Mouse (Mus musculus): ENCODE results near the gene AC140267.1. TPM values are rescaled to one million over a fixed set of nuclear protein-coding genes. Genes with fewer than 3 reads are reported as not detected.
A peak's percentile ranks its signal among the peaks of the same experiment; 100 is the strongest.

Gene AC140267.1
- polyA plus RNA-seq, 1 experiment from 2014 or later = not detected

- H3K9me3 ChIP-seq (ENCODE audit: control insufficient read depth, low read length) = no peaks in the 10 kb centered on the region
- DNase-seq (ENCODE audit: low spot score) (no peak), ATAC-seq (ENCODE audit: insufficient number of reproducible peaks, low FRiP score, low TSS enrichment, low read depth) (no peak)
- H3K4me1 ChIP-seq (ENCODE audit: control insufficient read depth, insufficient read depth, low read length) = peaks cover 15% of the 10 kb centered on the region
- H3K27me3 ChIP-seq (ENCODE audit: control insufficient read depth, insufficient read depth, low read length) = no peaks in the 10 kb centered on the region
- H3K27ac ChIP-seq (replicated peaks; ENCODE audit: low read depth, low read length) = no peak overlapping the region
- no peak overlapping the region for H3K4me2 ChIP-seq (ENCODE audit: low read depth, severe bottlenecking)
- H3K4me3 ChIP-seq (ENCODE audit: low read depth, low read length) = no peak overlapping the region
- peaks cover 24% of the 10 kb centered on the region; the same call in 1 of the 2 replicates for H3K36me3 ChIP-seq (ENCODE audit: control insufficient read depth, insufficient read depth, low read length)
- 77% methylated on average over 7 of the region's 7 CpGs for WGBS
- H3K9ac ChIP-seq (ENCODE audit: low read length) = no peak overlapping the region
Observed at GRCm38 (mm10) chr15:80261100-80261499, 25.5 kb downstream of the AC140267.1 start.

- WGBS = 1% methylated on average over 66 of the region's 66 CpGs
- peak; percentile 95 for DNase-seq (ENCODE audit: low spot score)
- peak within 1 kb of the TSS; percentile 3; the same call in 1 of the 2 replicates for H3K27ac ChIP-seq (replicated peaks; ENCODE audit: low read depth, low read length)
- ATAC-seq (ENCODE audit: insufficient number of reproducible peaks, low FRiP score, low TSS enrichment, low read depth) = peak; percentile 81
- no peaks in the 10 kb centered on the region for H3K9me3 ChIP-seq (ENCODE audit: control insufficient read depth, low read length)
- H3K4me3 ChIP-seq (ENCODE audit: low read depth, low read length) = peak within 1 kb of the TSS; percentile 72
- H3K36me3 ChIP-seq (ENCODE audit: control insufficient read depth, insufficient read depth, low read length) = 0 out of 2 replicates have a peak, but pooled peaks cover 5% of the 10 kb centered on the region
- peak within 1 kb of the TSS; percentile 67 for H3K9ac ChIP-seq (ENCODE audit: low read length)
- H3K4me1 ChIP-seq (ENCODE audit: control insufficient read depth, insufficient read depth, low read length) = peaks cover 6% of the 10 kb centered on the region
- H3K27me3 ChIP-seq (ENCODE audit: control insufficient read depth, insufficient read depth, low read length) = no peaks in the 10 kb centered on the region
- peak within 1 kb of the TSS; percentile 73 for H3K4me2 ChIP-seq (ENCODE audit: low read depth, severe bottlenecking)
Observed at GRCm38 (mm10) chr15:80263610-80264575, 28.3 kb downstream of the AC140267.1 start, which contains the start of gene Rps19bp1. TSS of gene Rps19bp1 (minus strand) at chr15:80264315.

- WGBS = 2% methylated on average over 2 of the region's 2 CpGs
- Histone ChIP-seq H3K27ac (replicated peaks; ENCODE audit: low read depth, low read length) (no peak overlapping the region), H3K36me3 (ENCODE audit: control insufficient read depth, insufficient read depth, low read length) (no peaks in the 10 kb centered on the region), H3K27me3 (ENCODE audit: control insufficient read depth, insufficient read depth, low read length) (no peaks in the 10 kb centered on the region), H3K4me1 (ENCODE audit: control insufficient read depth, insufficient read depth, low read length) (peaks cover 6% of the 10 kb centered on the region), H3K4me2 (ENCODE audit: low read depth, severe bottlenecking) (no peak overlapping the region), H3K9me3 (ENCODE audit: control insufficient read depth, low read length) (no peaks in the 10 kb centered on the region), H3K4me3 (ENCODE audit: low read depth, low read length) (no peak overlapping the region), H3K9ac (ENCODE audit: low read length) (no peak overlapping the region)
- DNase-seq (ENCODE audit: low spot score) = peak; percentile 83
- ATAC-seq (ENCODE audit: insufficient number of reproducible peaks, low FRiP score, low TSS enrichment, low read depth) = no peak
Observed at GRCm38 (mm10) chr15:80266281-80266680, 30.6 kb downstream of the AC140267.1 start.

GRCm38 (mm10) chr15:80271858-80272396 is 36.3 kb downstream of the AC140267.1 start:
- no peaks in the 10 kb centered on the region for H3K27me3 ChIP-seq (ENCODE audit: control insufficient read depth, insufficient read depth, low read length)
- H3K27ac ChIP-seq (replicated peaks; ENCODE audit: low read depth, low read length) = no peak overlapping the region
- H3K4me3 ChIP-seq (ENCODE audit: low read depth, low read length) = no peak overlapping the region
- H3K9ac ChIP-seq (ENCODE audit: low read length) = no peak overlapping the region
- DNase-seq (ENCODE audit: low spot score) = no peak
- H3K4me1 ChIP-seq (ENCODE audit: control insufficient read depth, insufficient read depth, low read length) = no peaks in the 10 kb centered on the region
- H3K4me2 ChIP-seq (ENCODE audit: low read depth, severe bottlenecking) = no peak overlapping the region
- no peak for ATAC-seq (ENCODE audit: insufficient number of reproducible peaks, low FRiP score, low TSS enrichment, low read depth)
- H3K9me3 ChIP-seq (ENCODE audit: control insufficient read depth, low read length) = no peaks in the 10 kb centered on the region
- 76% methylated on average over 3 of the region's 3 CpGs for WGBS
- H3K36me3 ChIP-seq (ENCODE audit: control insufficient read depth, insufficient read depth, low read length) = no peaks in the 10 kb centered on the region

GRCm38 (mm10) chr15:80277107-80277506 is 41.5 kb downstream of the AC140267.1 start:
- WGBS = 39% methylated on average over 9 of the region's 9 CpGs

GRCm38 (mm10) chr15:80277625-80278024 is 42.0 kb downstream of the AC140267.1 start:
- no peaks in the 10 kb centered on the region for H3K36me3 ChIP-seq (ENCODE audit: control insufficient read depth, insufficient read depth, low read length)
- 2% methylated on average over 6 of the region's 6 CpGs for WGBS
- H3K4me2 ChIP-seq (ENCODE audit: low read depth, severe bottlenecking) = no peak overlapping the region
- no peak overlapping the region for H3K9ac ChIP-seq (ENCODE audit: low read length)
- DNase-seq (ENCODE audit: low spot score) (peak; percentile 93), ATAC-seq (ENCODE audit: insufficient number of reproducible peaks, low FRiP score, low TSS enrichment, low read depth) (no peak)
- H3K27ac ChIP-seq (replicated peaks; ENCODE audit: low read depth, low read length) = no peak overlapping the region
- no peaks in the 10 kb centered on the region for H3K4me1 ChIP-seq (ENCODE audit: control insufficient read depth, insufficient read depth, low read length)
- H3K4me3 ChIP-seq (ENCODE audit: low read depth, low read length) = no peak overlapping the region
- H3K9me3 ChIP-seq (ENCODE audit: control insufficient read depth, low read length) = no peaks in the 10 kb centered on the region
- no peaks in the 10 kb centered on the region for H3K27me3 ChIP-seq (ENCODE audit: control insufficient read depth, insufficient read depth, low read length)

More at GRCm38 (mm10) chr15:80277107-80277506, 41.5 kb downstream of the AC140267.1 start:
- Histone ChIP-seq H3K27ac (replicated peaks; ENCODE audit: low read depth, low read length) (no peak overlapping the region), H3K4me3 (ENCODE audit: low read depth, low read length) (no peak overlapping the region), H3K9me3 (ENCODE audit: control insufficient read depth, low read length) (no peaks in the 10 kb centered on the region), H3K36me3 (ENCODE audit: control insufficient read depth, insufficient read depth, low read length) (no peaks in the 10 kb centered on the region), H3K9ac (ENCODE audit: low read length) (no peak overlapping the region), H3K4me2 (ENCODE audit: low read depth, severe bottlenecking) (no peak overlapping the region), H3K4me1 (ENCODE audit: control insufficient read depth, insufficient read depth, low read length) (no peaks in the 10 kb centered on the region), H3K27me3 (ENCODE audit: control insufficient read depth, insufficient read depth, low read length) (no peaks in the 10 kb centered on the region)
- ATAC-seq (ENCODE audit: insufficient number of reproducible peaks, low FRiP score, low TSS enrichment, low read depth) = no peak
- no peak for DNase-seq (ENCODE audit: low spot score)

GRCm38 (mm10) chr15:80278121-80278759 is 42.6 kb downstream of the AC140267.1 start:
- no peak overlapping the region for H3K4me3 ChIP-seq (ENCODE audit: low read depth, low read length)
- no peaks in the 10 kb centered on the region for H3K36me3 ChIP-seq (ENCODE audit: control insufficient read depth, insufficient read depth, low read length)
- no peaks in the 10 kb centered on the region for H3K27me3 ChIP-seq (ENCODE audit: control insufficient read depth, insufficient read depth, low read length)
- no peak overlapping the region for H3K4me2 ChIP-seq (ENCODE audit: low read depth, severe bottlenecking)
- no peak for ATAC-seq (ENCODE audit: insufficient number of reproducible peaks, low FRiP score, low TSS enrichment, low read depth)
- no peaks in the 10 kb centered on the region for H3K9me3 ChIP-seq (ENCODE audit: control insufficient read depth, low read length)
- H3K4me1 ChIP-seq (ENCODE audit: control insufficient read depth, insufficient read depth, low read length) = no peaks in the 10 kb centered on the region
- no peak overlapping the region for H3K27ac ChIP-seq (replicated peaks; ENCODE audit: low read depth, low read length)
- no peak for DNase-seq (ENCODE audit: low spot score)
- 84% methylated on average over 5 of the region's 5 CpGs for WGBS
- no peak overlapping the region for H3K9ac ChIP-seq (ENCODE audit: low read length)

GRCm38 (mm10) chr15:80279053-80279452 is 43.4 kb downstream of the AC140267.1 start:
- no peak overlapping the region for H3K4me3 ChIP-seq (ENCODE audit: low read depth, low read length)
- H3K4me2 ChIP-seq (ENCODE audit: low read depth, severe bottlenecking) = no peak overlapping the region
- H3K4me1 ChIP-seq (ENCODE audit: control insufficient read depth, insufficient read depth, low read length) = no peaks in the 10 kb centered on the region
- no peaks in the 10 kb centered on the region for H3K36me3 ChIP-seq (ENCODE audit: control insufficient read depth, insufficient read depth, low read length)
- H3K9me3 ChIP-seq (ENCODE audit: control insufficient read depth, low read length) = no peaks in the 10 kb centered on the region
- H3K27ac ChIP-seq (replicated peaks; ENCODE audit: low read depth, low read length) = no peak overlapping the region
- H3K9ac ChIP-seq (ENCODE audit: low read length) = no peak overlapping the region
- no peak for DNase-seq (ENCODE audit: low spot score)
- H3K27me3 ChIP-seq (ENCODE audit: control insufficient read depth, insufficient read depth, low read length) = no peaks in the 10 kb centered on the region
- WGBS = 84% methylated on average over 2 of the region's 2 CpGs
- no peak for ATAC-seq (ENCODE audit: insufficient number of reproducible peaks, low FRiP score, low TSS enrichment, low read depth)
